Mouse (Mus musculus) spleen, postnatal 36 days (tissue): ENCODE measurements around the gene Dnajb4.
A peak's percentile ranks its signal among the peaks of the same experiment; 100 is the strongest.

Experiments used
- DNase-seq, 2 experiments: peaks; one replicate each; pipeline ENCODE4 v3.0.0; 2022; ENCODE audit warnings: low spot score in 2 of 2, mixed read lengths in 1 of 2

Dnajb4 gene

GRCm38 (mm10) chr3:152208096-152208885 is 1.8 kb downstream of the Dnajb4 start:
- no peak for DNase-seq

- DNase-seq: no peak
Observed at GRCm38 (mm10) chr3:152207156-152207555, 2.9 kb downstream of the Dnajb4 start.

GRCm38 (mm10) chr3:152204577-152204976 is 5.5 kb downstream of the Dnajb4 start:
- no peak for DNase-seq

GRCm38 (mm10) chr3:152203996-152204395 is 6.1 kb downstream of the Dnajb4 start:
- DNase-seq: no peak

GRCm38 (mm10) chr3:152203411-152203810 is 6.7 kb downstream of the Dnajb4 start:
- no peak for DNase-seq

- no peak for DNase-seq
Observed at GRCm38 (mm10) chr3:152202942-152203341, 7.2 kb downstream of the Dnajb4 start.

- no peak for DNase-seq
Observed at GRCm38 (mm10) chr3:152201651-152202050, 8.5 kb downstream of the Dnajb4 start.

- no peak for DNase-seq
Observed at GRCm38 (mm10) chr3:152201181-152201580, 8.9 kb downstream of the Dnajb4 start.

GRCm38 (mm10) chr3:152199125-152199524 is 11.0 kb downstream of the Dnajb4 start:
- no peak for DNase-seq

GRCm38 (mm10) chr3:152197246-152197645 is 12.9 kb downstream of the Dnajb4 start:
- DNase-seq: peak; percentile 27 to 65

GRCm38 (mm10) chr3:152193635-152194097 is 16.4 kb downstream of the Dnajb4 start:
- peak; percentile 88 to 90 for DNase-seq

- DNase-seq: no peak
Observed at GRCm38 (mm10) chr3:152193177-152193576, 16.9 kb downstream of the Dnajb4 start.

- DNase-seq: peak in 1 of 2 experiments; percentile 9
Observed at GRCm38 (mm10) chr3:152192238-152192931, 17.7 kb downstream of the Dnajb4 start.

- DNase-seq: peak in 1 of 2 experiments; percentile 20
Observed at GRCm38 (mm10) chr3:152191791-152192237, 18.3 kb downstream of the Dnajb4 start.

- DNase-seq: no peak
Observed at GRCm38 (mm10) chr3:152190679-152191477, 19.2 kb downstream of the Dnajb4 start.

GRCm38 (mm10) chr3:152189306-152189705 is 20.8 kb downstream of the Dnajb4 start:
- no peak for DNase-seq

GRCm38 (mm10) chr3:152186106-152186505 is 24.0 kb downstream of the Dnajb4 start:
- DNase-seq: no peak

GRCm38 (mm10) chr3:152183522-152183921 is 26.6 kb downstream of the Dnajb4 start:
- no peak for DNase-seq

GRCm38 (mm10) chr3:152180624-152181023 is 29.5 kb downstream of the Dnajb4 start:
- no peak for DNase-seq

- DNase-seq: no peak
Observed at GRCm38 (mm10) chr3:152179285-152179684, 30.8 kb downstream of the Dnajb4 start.

- DNase-seq: no peak
Observed at GRCm38 (mm10) chr3:152178816-152179215, 31.3 kb downstream of the Dnajb4 start.
